Mouse (Mus musculus) CD4-positive, CD25-positive, alpha-beta regulatory T cell (primary cell): Measurements from ENCODE around the gene Ppp1r18. TPM values are rescaled to one million over a fixed set of nuclear protein-coding genes. Genes with fewer than 3 reads are reported as not detected.

Experiments used
- polyA plus RNA-seq: library from polyadenylated mRNA; unstranded; fragments of 100-300 nt; shearing (Covaris generic); gene quantifications from one replicate; pipeline ENCODE4 v1.2.1, GENCODE M21; 2017

Gene Ppp1r18
- polyA plus RNA-seq, result 592 TPM

GRCm38 (mm10) chr17:35865481-35866280, at the start of gene Ppp1r18:
Gene Ppp1r18 (plus strand): TSS chr17:35865593.

GRCm38 (mm10) chr17:35821439-35822430, 43.7 kb upstream of the Ppp1r18 start, which contains the start of gene Ier3:
Gene Ier3 (plus strand): TSS chr17:35821684.

GRCm38 (mm10) chr17:35822964-35823937, 42.1 kb upstream of the Ppp1r18 start, which contains the start of gene Flot1:
Gene Flot1 (plus strand): TSS chr17:35823230.

GRCm38 (mm10) chr17:35838122-35838544, 27.3 kb upstream of the Ppp1r18 start, which contains the start of gene Tubb5:
Gene Tubb5 (minus strand): TSS chr17:35838306.

GRCm38 (mm10) chr17:35841076-35841950, 24.1 kb upstream of the Ppp1r18 start, which contains the start of gene Mdc1:
Gene Mdc1 (plus strand): TSS chr17:35841515.

GRCm38 (mm10) chr17:35861198-35861857, 4.1 kb upstream of the Ppp1r18 start, which contains the start of gene Nrm:
Gene Nrm (plus strand): TSS chr17:35861318.

GRCm38 (mm10) chr17:35879245-35880057, 14.1 kb downstream of the Ppp1r18 start, which contains the start of gene Dhx16:
Gene Dhx16 (plus strand): TSS chr17:35879819.

GRCm38 (mm10) chr17:35896781-35897643, 31.6 kb downstream of the Ppp1r18 start, which contains the start of gene 2310061I04Rik:
Gene 2310061I04Rik (minus strand): TSS chr17:35897431.

GRCm38 (mm10) chr17:35909919-35910369, 44.6 kb downstream of the Ppp1r18 start, which contains the start of gene Atat1:
Gene Atat1 (minus strand): TSS chr17:35910075.

GRCm38 (mm10) chr17:35916297-35917142, 51.1 kb downstream of the Ppp1r18 start, which contains the start of the genes Mrps18b and Ppp1r10:
Gene Mrps18b (minus strand): TSS chr17:35916389.
Gene Ppp1r10 (plus strand): TSS chr17:35916434.

Other genes starting within 250 kb of the Ppp1r18 start
- not detected for gene Gm9573, start 239.0 kb upstream of the Ppp1r18 start, polyA plus RNA-seq
- 0.07 TPM for gene Mucl3, start 221.9 kb upstream of the Ppp1r18 start, polyA plus RNA-seq
- 36.5 TPM for gene Vars2, start 198.0 kb upstream of the Ppp1r18 start, polyA plus RNA-seq
- gene Gtf2h4, start 191.9 kb upstream of the Ppp1r18 start, polyA plus RNA-seq, result 31.0 TPM
- gene Ddr1, start 161.0 kb upstream of the Ppp1r18 start, polyA plus RNA-seq, result 6.1 TPM
- gene Ier3, start 43.9 kb upstream of the Ppp1r18 start, polyA plus RNA-seq, result 0.53 TPM
- 52.9 TPM for gene Flot1, start 42.4 kb upstream of the Ppp1r18 start, polyA plus RNA-seq
- gene Tubb5, start 27.3 kb upstream of the Ppp1r18 start, polyA plus RNA-seq, result 111 TPM
- gene Mdc1, start 24.1 kb upstream of the Ppp1r18 start, polyA plus RNA-seq, result 12.9 TPM
- gene Nrm, start 4.3 kb upstream of the Ppp1r18 start, polyA plus RNA-seq, result 27.5 TPM
- gene Dhx16, start 14.2 kb downstream of the Ppp1r18 start, polyA plus RNA-seq, result 62.8 TPM
- gene 2310061I04Rik, start 31.8 kb downstream of the Ppp1r18 start, polyA plus RNA-seq, result 41.8 TPM
- gene Atat1, start 44.5 kb downstream of the Ppp1r18 start, polyA plus RNA-seq, result 19.2 TPM
- gene Mrps18b, start 50.8 kb downstream of the Ppp1r18 start, polyA plus RNA-seq, result 80.8 TPM
- gene Ppp1r10, start 50.8 kb downstream of the Ppp1r18 start, polyA plus RNA-seq, result 56.7 TPM
- gene Abcf1, start 104.2 kb downstream of the Ppp1r18 start, polyA plus RNA-seq, result 145 TPM
- gene Gnl1, start 114.3 kb downstream of the Ppp1r18 start, polyA plus RNA-seq, result 70.7 TPM
- gene Prr3, start 114.6 kb downstream of the Ppp1r18 start, polyA plus RNA-seq, result 38.7 TPM
- 34.1 TPM for gene H2-T24, start 155.0 kb downstream of the Ppp1r18 start, polyA plus RNA-seq
- 666 TPM for gene H2-T23, start 167.3 kb downstream of the Ppp1r18 start, polyA plus RNA-seq
- 225 TPM for gene H2-T22, start 177.2 kb downstream of the Ppp1r18 start, polyA plus RNA-seq
- 0.13 TPM for gene Gm6034, start 177.4 kb downstream of the Ppp1r18 start, polyA plus RNA-seq
- gene Gm11127, start 192.8 kb downstream of the Ppp1r18 start, polyA plus RNA-seq, result not detected